Mouse (Mus musculus) MN1 (cell line): ENCODE measurements at regions not wholly inside any gene's neighbourhood (a gene's known extent, or its start where the extent isn't known, plus 50 kb on each side); places are given as distances from the start of the nearest gene placed in this dataset.
A peak's percentile ranks its signal among the peaks of the same experiment; 100 is the strongest.

ENCODE experiments used
- DNase-seq: peaks from one replicate; pipeline ENCODE4 v3.0.0-alpha.2; 2016; ENCODE audit warnings: low spot score

DNA sequence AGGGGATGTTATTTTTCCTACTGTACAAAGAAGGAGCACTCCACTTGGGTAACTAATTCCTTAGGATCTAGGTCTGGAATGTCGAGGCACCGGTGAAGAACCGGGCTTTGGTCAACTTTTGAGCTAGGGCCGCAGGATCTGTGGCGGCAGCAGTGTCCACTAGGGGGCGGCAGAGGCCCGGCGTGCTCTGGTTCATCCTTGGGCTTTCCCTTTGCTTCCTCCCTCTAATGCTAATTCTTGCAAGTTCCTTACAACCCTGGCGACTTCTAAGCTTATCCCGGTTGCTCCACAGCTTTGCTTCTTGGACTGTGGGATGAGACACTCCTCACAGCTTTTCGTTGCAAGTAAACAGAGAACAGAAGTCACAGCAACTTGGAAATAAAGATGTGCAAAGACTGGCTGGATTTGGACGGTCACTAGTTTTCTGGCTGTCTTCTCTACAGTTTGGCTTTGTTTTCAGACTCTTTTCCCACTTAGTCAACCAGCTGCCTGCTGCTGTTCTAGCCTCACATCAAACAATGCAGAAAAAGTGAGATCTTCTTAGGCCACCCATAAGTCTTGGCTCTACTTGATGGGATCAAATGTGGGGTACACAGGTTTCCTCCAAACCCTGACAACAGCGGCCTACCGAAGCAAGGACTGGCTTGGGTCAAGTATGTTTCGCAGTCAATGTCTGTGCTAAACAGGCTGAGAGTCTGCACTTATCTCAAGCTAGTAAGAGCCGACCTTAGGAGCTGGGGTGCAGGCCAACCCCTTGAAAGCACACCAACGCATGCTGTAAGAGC, 51.2 kb upstream of the Tmem72 start:
- DNase-seq, result peak; percentile 60

DNA sequence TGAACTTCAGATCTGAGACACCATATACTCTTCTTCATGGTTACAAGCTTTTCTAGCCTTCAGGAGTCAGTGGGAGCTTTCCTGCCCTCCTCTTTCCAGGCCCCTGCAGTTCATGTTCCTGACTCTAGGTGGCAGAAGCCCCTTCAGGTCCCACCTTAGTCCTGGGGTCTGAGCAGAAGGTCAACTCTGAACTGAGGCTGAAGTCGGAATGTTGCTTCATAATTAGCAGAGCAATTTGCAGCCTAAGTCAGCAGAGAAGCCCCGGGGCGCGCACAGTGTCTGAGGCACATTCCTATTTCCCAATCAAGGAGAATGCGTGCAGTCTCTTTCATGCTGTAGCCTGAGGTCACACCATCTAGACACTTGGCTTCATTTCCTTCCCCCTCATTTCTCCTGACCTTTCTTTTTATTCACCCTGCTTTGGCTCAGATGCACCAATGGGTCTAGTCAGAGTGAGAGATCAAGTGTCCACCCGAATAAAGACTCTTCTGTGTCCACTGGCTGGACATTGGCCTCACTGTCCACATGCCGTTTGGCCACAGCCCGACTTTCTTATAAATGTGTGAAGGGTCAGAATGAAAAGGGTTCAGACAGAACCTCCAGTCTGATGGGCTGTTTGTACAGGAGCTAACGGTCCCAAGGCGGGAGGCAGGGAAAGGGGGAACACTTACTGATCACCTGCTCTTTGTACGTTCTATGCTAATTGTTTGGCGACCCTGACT, 58.4 kb upstream of the Tmem72 start:
- DNase-seq, result no peak

DNA sequence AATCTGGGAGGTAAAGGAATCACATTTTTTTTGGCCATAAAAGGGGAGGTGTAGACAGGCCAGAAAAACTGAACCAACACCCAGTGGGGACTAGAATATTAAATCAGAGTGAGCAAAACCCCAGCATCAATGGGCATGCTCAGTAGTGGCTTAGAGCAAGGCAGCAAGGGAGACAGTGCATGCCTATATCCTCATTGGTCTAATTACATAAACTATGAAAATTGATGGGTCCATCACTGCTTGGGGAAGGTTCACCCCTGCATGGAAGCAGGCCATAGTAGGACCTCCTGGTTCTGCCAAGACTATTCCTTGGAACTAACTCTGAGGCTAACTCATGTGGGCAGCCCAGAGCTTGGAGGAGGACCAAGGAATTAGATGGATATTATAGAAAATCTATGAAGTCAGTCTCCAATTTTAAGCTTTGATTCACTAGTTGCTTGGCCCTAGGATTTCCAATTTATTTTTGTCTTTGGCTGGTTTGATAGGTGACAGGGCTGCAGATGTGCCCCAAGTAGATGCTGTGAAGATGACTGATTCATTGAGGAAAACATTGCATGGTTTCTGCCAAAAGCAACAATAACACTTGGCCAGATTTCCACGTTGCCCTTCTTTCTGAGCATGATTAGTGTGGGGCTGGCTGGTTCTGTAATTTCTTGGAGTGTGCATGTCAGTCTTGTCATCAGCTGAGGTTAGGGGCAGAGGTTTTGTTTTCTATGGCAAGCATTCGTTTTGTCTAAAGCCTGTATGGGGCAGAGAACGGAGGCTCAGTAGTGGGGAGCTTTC, 70.0 kb upstream of the Tmem72 start:
- no peak for DNase-seq

DNA sequence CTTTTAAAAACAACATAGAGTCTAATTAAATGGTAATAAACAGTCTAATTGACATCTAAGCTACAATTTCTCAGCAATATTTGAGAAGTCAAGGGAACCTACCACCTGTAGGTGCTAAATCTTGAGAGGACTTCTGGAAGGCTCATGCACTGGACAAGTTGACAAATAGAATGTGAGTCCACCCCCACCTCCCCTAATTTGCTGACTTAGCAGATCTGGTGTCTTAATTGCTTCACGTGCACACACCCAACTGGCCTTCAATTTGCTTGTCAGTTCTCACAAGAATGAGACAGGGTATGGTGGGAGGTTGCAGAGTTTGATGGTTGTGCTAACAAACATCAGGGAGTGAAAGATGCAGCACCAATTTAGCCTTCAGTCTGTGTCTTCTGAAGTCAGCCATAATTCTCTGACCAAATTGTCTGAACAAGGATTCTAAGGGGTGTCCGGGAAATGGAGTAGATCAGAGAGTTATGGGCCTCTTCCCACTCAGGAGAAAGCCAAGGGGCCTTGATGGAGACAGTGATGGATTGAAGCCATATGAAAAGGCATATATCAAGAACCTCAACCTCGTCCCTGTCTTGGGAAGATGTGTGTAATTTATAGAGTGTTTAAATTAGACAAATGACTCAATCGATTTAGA, 76.7 kb upstream of the Tmem72 start:
- no peak for DNase-seq

DNA sequence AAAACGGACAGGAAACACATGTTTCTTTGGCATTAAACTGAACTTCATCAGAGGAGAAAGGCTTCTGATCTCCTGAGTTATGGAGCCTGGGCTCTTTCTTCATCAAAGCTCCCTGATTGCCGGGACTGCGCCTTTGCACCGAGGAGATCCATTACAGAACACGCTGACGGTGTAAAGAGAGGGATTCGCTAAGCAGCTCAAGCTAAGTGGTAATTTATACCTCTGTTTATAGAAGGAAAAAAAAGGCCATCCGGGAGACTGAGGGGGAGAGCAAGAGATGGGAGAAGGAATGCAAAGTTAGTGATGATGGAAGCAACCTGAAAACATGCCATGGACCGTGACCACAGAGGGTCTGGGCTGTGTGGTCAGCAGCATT, 77.2 kb upstream of the Tmem72 start:
- DNase-seq, result no peak

DNA sequence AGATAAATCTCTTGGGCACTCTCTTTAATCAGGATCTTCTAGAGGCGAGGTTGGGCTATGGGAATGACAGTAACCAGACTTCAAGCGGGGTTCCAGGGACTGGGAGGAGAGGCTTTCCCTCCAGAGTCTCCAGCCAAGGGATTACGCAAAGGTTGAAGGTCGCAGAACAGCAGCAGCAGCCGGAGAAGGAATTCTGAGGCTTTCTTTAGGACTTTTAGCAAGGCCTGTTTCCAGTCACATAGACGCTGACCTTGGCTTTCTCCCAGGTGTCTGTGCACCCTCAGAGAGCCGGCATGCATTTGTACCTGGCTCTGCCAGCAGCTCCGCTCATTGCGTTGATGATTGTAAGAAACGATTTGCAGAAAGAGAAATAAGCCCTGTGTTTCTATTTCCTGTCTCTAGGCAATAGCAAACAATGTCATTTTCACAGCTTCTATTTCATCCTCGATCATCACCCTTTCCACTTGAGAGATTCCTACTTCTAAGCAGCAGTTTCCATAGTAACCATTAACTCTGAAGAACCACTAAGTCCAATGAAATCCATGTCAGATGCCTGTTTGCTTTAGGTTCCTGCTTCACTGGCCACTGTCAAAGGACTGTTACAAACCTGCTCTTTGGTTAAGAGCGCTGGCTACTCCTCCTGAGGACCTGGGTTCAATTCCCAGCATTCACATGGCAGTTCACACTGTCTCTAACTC, 104.7 kb upstream of the Tmem72 start:
- DNase-seq, result peak; percentile 37

DNA sequence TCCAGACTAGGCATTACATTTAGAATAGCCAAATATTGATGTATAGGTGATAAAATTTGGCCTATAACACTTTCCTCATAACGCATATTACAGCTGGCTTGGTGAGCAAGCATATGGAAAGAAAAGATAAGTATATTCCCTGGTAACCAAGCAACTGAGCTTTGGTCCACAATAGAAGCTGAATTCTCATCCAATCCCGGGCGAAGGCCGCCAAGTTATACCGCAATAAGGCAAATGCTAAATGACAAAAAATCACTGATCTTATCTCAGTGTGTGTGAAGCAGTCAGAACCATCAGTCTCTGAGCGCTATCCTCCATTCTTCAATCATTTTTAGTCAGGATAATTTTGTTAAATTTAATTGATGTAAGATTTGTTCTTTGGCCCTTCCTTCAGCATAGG, 105.9 kb upstream of the Tmem72 start:
- DNase-seq, result no peak

DNA sequence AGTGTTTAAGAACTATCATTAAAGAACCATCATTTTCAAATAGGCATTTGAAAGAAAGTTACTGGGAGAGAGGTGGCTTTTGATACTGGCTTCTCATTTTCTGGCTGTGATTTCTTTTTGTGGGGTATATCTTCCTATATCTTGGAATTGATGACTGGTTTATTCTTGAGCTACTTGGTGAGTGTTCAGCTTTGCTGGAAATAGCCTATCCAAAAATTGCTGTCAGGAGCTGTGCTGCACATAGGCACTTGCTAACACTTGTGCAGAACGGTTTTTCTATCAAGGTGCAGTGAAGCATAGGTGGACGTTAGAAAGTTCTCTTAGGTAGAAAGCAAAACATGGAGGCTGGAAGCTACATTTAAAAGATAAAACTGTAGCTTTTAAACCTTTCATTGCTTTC, 108.9 kb upstream of the Tmem72 start:
- no peak for DNase-seq

DNA sequence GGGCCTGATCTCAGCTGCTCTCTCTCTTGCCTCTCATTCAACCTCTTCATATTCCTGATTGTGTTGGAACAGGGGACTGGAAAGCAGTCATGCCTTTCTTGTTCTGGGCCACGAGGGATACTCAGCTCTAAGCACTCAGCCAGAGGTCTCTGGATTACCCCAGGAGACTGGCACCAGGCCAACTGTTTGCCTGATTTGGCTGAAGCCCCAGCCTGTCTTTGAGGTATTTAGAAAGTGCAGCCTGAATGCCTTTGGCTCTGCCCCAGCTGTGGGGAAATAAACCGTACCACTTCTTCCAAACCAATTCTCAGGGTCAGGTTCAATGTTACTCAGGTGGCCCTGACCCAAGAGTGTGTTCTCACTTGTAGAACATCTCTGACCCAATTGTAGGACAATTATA, 112.6 kb upstream of the Tmem72 start:
- DNase-seq, result no peak

DNA sequence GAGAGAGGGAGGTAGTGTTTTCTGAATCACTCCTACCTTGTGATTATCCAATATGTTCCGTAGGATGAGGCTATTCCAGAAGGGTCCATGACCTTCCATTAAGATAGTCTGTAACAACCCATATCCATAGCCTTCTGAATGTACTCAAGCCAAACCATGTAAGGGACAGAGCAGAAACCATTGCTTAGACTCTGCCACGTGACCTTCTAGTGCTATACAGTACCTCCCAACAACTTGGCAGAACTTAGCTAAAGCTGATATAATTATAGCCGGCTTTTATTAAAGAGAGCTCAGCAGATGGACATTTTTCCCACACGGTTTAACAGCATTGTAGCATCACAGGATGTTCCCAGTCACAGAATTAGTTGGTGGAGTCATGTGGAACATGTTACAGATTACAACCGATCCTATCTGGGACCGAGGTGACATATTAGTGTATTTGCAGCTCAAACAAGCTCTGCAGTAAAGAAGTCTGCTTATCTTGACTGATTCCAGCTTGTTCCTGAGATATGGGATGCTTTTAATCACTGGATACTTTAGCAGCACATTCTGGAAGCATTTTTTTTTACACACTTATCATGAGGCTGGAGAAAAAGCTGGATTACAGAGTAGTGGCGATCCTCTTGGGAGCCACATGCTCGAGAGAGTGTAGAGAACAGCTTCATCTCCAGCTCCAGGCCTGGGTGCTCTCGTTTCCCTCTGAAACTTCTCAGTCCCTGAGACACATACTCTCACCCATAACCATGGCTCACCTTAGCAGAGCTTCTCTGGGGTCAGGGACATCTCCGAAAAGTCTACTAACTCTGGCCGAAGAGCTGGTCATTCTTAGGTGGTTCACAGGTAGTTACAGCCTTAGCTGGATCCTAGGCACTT, 129.5 kb upstream of the Tmem72 start:
- DNase-seq, result peak; percentile 47

DNA sequence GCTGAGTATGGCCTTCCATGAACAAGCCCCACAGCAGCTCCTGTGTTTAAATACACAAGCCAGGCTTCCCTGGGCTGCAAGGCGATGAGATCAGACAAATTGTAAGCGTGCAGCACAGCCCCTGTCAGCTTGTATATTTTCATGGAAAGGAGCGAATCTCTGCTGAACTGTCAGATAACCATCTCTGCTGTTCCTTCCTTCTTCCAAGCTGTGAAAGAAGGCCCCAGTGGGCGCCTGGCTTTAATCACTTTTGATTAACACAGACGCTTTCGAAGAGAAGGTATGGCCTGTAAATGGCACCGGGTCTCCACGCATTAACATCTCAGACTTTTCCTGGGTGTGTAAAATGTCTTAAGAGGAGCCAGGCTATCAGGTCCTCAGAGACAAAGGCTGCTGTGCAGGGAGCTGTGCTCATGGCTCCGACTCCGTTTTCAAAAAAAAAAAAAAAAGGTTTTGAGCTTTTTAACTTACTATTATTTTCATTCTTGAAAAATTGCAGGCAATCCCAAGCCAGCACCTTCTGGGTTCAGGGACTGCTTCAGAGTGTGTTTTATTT, 131.9 kb upstream of the Tmem72 start:
- DNase-seq, result peak; percentile 80

DNA sequence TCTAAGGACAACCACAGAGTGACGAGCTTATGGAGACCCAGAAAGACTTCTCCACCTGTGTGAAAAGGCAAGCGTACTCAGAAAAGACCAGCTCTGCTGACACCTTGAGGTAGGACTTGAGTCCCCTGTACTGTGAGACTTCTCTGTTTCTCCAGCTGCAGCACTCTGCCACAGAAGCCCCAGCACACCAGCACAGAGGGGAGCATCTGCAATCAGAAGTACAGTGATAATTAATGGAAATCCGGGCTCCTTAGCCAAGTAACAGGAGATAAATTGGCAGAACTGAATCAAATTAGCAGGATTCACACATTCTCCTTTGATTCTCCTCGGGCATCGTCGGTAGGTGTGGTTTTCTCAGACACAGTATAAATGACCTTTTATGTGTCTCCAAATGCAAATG, 137.3 kb upstream of the Tmem72 start:
- DNase-seq, result peak; percentile 16

DNA sequence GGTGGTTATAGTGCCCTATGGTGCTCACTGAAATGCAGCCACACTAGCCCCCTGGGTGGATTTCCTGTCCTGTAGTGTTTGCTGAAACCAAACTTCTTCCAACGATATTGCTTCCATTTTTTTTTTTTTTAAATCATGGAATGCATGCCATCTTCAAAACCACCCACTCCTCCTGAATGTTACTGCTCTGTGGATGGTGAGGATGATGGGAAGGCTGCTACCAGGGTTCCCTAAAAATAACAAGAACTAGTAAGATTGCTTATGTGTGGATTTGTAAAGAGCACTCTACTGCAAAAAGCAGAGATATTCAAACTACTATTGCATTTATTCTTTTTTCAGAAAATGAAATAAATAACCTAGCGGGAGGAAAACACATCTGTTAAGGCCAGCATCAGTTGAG, 139.4 kb upstream of the Tmem72 start:
- no peak for DNase-seq

DNA sequence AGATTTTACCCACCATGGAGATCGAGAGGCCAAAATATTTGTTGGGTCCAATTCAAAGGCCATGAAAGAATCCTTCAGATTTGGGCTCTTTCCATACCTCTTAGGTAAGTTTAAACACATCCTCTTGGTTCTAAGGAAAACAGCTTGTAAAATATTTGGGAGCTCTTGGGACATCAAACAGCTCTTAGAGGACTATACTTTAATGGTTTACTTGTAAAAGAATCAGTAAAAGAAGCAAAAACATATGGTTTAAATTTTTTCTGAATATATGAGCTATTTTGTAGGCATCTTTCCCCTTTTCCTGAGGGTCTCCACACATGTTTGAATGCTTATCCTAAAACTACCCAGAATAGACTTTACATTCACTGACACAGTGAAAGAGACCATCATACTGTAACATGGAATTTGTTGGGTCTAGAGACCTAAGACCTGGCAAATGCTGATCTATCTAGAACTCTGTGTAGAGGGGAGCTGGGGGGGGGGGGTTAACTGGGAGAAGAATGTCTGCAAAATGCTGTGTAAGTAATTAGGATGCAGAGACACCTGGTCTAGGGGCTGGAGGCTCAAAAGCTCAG, 140.3 kb upstream of the Tmem72 start:
- no peak for DNase-seq

DNA sequence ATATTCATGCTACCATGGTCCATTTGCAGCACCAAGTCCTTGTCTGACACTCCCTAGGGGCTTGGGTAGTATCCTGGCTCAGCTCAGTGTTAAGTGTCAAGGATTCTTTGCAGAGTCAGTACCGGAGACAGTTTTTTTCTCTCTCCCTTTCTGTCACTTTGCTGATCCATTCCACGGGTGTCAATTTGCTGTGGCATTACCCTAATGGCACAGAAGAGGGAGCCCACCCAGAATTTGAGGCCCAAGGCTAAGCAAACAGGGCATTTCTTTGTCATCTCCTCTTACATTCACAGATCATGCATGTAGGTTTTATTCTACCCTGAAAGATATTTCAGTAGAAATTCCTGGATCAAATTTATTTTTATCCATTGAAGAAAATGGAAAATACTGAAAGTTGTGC, 146.4 kb upstream of the Tmem72 start:
- no peak for DNase-seq

DNA sequence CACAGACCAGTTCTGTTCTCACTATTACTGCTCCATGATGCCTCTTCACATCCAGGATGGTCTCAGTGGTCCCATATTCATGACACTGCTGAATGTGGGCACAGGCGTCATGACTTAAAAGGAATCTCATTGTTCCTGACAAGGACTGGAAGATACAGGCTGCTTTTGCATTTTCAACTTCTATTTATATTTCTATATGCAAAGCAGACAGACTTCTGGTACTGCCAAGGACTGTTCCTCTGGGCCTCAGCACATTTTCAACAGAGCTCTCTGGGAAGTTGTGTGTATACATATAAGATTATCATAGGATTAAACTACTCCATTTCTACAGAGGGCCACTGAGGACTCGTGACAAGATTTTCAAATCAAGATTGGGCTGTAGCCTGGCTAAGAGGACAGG, 146.9 kb upstream of the Tmem72 start:
- DNase-seq, result no peak

DNA sequence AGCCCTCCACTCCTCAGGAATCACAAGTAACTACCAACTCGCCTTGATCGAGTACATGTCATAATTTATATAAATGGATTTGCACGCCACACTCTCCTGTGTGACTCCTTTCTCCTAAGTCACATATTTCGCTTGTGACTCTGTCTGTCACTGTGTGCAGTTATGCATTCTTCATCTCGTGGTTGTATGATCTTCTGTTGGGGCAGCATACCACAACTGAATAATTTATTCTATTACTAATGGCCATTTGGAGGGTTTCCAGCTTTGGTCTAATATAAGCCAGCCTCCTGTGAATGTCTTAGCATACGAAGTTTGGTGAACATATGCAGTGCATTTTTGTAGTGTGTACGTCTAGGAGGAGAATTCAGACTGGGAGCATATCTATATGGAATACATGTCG, 176.6 kb upstream of the Tmem72 start:
- DNase-seq, result no peak

DNA sequence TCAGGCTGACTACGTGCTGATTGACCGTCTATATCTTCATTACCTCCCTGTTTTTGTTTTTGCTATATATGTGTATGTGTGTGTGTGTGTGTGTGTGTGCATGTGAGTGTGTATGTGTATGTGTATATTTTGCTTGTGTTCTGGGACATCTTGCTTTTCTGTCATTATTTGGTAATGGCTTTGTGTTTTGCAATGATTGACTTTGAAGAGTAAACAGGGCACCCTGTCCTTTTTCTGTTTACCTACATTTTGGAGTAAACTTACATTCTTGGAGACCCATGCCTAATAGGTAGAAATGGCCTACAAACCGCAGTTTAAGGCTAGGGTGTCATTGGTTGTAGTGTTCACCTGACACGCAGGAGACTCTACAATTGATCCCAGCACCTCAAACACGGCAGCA, 177.5 kb upstream of the Tmem72 start:
- no peak for DNase-seq

DNA sequence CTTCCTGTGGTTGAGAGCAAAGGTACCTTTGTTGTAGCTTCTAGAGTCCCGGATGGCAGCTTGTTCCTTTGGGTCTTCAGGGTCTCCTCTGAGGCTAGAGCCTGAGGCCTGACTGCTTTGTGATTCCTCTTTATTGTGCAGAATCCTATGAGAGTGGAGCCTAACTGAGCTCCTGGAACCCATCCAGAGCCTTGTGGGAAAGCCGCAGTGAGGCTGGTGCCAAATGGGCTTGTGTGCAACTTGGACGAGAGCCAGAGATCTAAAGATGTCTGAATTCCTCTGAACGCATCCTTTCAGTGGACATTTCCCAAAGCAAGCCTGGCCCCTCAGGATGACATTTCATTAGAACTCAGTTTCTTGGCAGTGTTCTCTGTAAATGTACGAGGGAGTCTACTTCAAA, 178.4 kb upstream of the Tmem72 start:
- DNase-seq, result peak; percentile 78

DNA sequence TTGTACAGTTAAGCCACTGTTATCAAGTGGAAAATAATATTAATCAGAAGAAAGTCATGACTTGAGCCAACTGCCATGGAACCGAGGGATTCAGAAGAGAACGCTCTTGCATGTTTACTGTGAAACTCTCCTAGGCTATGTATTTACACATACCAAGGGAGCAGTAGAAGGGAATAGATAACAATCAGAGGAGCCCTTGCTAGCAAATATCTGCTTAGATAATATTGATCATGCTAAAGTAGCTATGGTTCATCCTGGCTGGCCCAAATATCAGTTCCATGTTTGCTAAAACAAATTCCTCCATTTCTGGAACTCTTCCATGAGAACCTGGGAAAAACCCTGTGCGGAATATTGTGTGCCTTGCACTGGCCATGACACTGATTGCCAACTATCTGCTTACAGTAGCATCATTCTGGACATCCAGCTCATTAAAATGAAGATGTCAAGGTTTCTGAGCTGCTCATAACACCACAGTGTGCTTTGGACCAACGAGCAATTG, 179.5 kb upstream of the Tmem72 start:
- no peak for DNase-seq
